Mouse (Mus musculus): ENCODE results near the gene Chadl.

DNA sequence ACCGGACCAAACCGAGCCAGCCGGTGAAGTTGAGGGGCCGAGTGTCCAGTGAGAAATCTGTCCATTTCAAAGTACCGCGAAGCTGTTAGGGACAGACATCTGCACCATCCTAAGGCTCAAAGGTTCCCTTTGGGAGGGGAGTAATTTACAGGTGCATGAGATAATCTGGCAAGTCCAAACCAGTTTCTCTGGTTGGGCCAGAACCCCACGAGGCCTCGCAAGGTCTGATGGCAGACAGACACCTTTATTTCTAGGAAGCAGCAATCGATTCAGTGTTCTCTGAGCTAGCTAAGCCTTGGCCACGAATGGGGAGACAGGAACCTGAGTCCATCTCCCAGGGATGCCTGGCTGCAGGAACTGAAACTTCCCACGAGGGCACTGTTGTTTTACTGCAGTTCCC lies 26.6 kb upstream of the Chadl start:
- TF ChIP-seq CTCF (IDR thresholded peaks at IDR 0.05; ENCODE audit: borderline replicate concordance, control insufficient read depth, extremely low read depth, insufficient read depth, low read length, poor library complexity) = no peak
- TF ChIP-seq POLR2A (IDR thresholded peaks at IDR 0.05; ENCODE audit: control insufficient read depth, extremely low read depth, insufficient read depth, low read length, poor library complexity) = no peak
